Mouse (Mus musculus) erythroblast, embryonic 14.5 days (primary cell): ENCODE data around the gene Olfr617. TPM values are rescaled to one million over a fixed set of nuclear protein-coding genes. Genes with fewer than 3 reads are reported as not detected.
"Not testable (repeated sequence)": the region's sequence is repeated elsewhere in the genome, so short reads cannot be mapped to it uniquely, and the experiment has no call there.

ENCODE experiments used
- H3K27me3 ChIP-seq: 2 replicates; pipeline ENCODE4 v1.6.1; 2012; ENCODE audit warnings: inconsistent platforms; ENCODE audit not compliant: control insufficient read depth
- H3K36me3 ChIP-seq: 2 replicates; pipeline ENCODE4 v1.6.1; 2012; ENCODE audit warnings: mild to moderate bottlenecking, inconsistent platforms; ENCODE audit not compliant: control insufficient read depth
- H3K4me1 ChIP-seq: 2 replicates; pipeline ENCODE4 v1.6.1; 2012; ENCODE audit warnings: inconsistent platforms; ENCODE audit not compliant: control insufficient read depth
- H3K4me3 ChIP-seq: replicated peaks from 2 replicates; pipeline ENCODE3; 2012; ENCODE audit warnings: moderate library complexity, mild to moderate bottlenecking, inconsistent platforms
- H3K9me3 ChIP-seq: 2 replicates; pipeline ENCODE4 v1.6.1; 2012; ENCODE audit warnings: low read length, inconsistent platforms, mixed read lengths; ENCODE audit not compliant: control insufficient read depth
- GATA1 ChIP-seq: IDR thresholded peaks from 2 replicates; pipeline ENCODE4 v1.6.1; 2012; ENCODE audit warnings: low read length, inconsistent platforms, mixed read lengths
- TAL1 ChIP-seq: IDR thresholded peaks from 3 replicates; pipeline ENCODE4 v1.6.1; 2012; ENCODE audit warnings: low read length, inconsistent platforms, mixed read lengths
- polyA plus RNA-seq: library from polyadenylated mRNA; stranded (reverse); fragments of >175 nt; gene quantifications from 2 replicates; pipeline ENCODE4 v1.2.3, GENCODE M21; 2012

Gene Olfr617
- polyA plus RNA-seq = not detected in 2 replicates

GRCm38 (mm10) chr7:103572761-103573160 is at the start of gene Olfr617:
Gene Olfr617, plus strand, starts transcription at chr7:103573061.
- Histone ChIP-seq H3K9me3 (no peaks in the 10 kb centered on the region), H3K27me3 (no peaks in the 10 kb centered on the region), H3K4me1 (no peaks in the 10 kb centered on the region), H3K36me3 (no peaks in the 10 kb centered on the region), H3K4me3 (no peak within 1 kb of the TSS)
- no peak for TF ChIP-seq GATA1
- TF ChIP-seq TAL1 = no peak

GRCm38 (mm10) chr7:103542617-103543016 is 30.2 kb upstream of the Olfr617 start, which contains the start of gene Olfr612:
Gene Olfr612, minus strand, starts transcription at chr7:103542717.
- H3K9me3 ChIP-seq = not testable (repeated sequence)

GRCm38 (mm10) chr7:103547774-103548173 is 25.1 kb upstream of the Olfr617 start, which contains the start of gene Olfr613:
Gene Olfr613, plus strand, starts transcription at chr7:103548074.
- Histone ChIP-seq H3K4me3 (no peak within 1 kb of the TSS), H3K4me1 (no peaks in the 10 kb centered on the region), H3K36me3 (no peaks in the 10 kb centered on the region), H3K9me3 (no peaks in the 10 kb centered on the region), H3K27me3 (no peaks in the 10 kb centered on the region)
- TF ChIP-seq TAL1 = no peak
- no peak for TF ChIP-seq GATA1

More at GRCm38 (mm10) chr7:103542617-103543016, 30.2 kb upstream of the Olfr617 start, which contains the start of gene Olfr612:
- not testable (repeated sequence) for H3K27me3 ChIP-seq, H3K36me3 ChIP-seq, H3K4me1 ChIP-seq, H3K4me3 ChIP-seq

- no peaks in the 10 kb centered on the region for H3K27me3 ChIP-seq
- no peak within 1 kb of the TSS for H3K4me3 ChIP-seq
- H3K36me3 ChIP-seq = no peaks in the 10 kb centered on the region
- H3K9me3 ChIP-seq = no peaks in the 10 kb centered on the region
- TF ChIP-seq GATA1 (no peak), TAL1 (no peak)
- H3K4me1 ChIP-seq = no peaks in the 10 kb centered on the region
These were observed 17.1 kb upstream of the Olfr617 start, which contains the start of gene Olfr615 for GRCm38 (mm10) chr7:103555779-103556178. Gene Olfr615, plus strand, starts transcription at chr7:103556079.

- Histone ChIP-seq H3K9me3 (no peaks in the 10 kb centered on the region), H3K36me3 (no peaks in the 10 kb centered on the region), H3K27me3 (no peaks in the 10 kb centered on the region), H3K4me1 (no peaks in the 10 kb centered on the region), H3K4me3 (no peak within 1 kb of the TSS)
- TF ChIP-seq GATA1 (no peak), TAL1 (no peak)
These were observed 3.8 kb upstream of the Olfr617 start, which contains the start of gene Olfr616 for GRCm38 (mm10) chr7:103569043-103569442. Gene Olfr616, minus strand, starts transcription at chr7:103569143.

GRCm38 (mm10) chr7:103589803-103590202 is 16.9 kb downstream of the Olfr617 start, which contains the start of gene Olfr618:
Gene Olfr618, plus strand, starts transcription at chr7:103590103.
- no peaks in the 10 kb centered on the region for H3K27me3 ChIP-seq
- H3K9me3 ChIP-seq = no peaks in the 10 kb centered on the region
- TF ChIP-seq GATA1 (no peak), TAL1 (no peak)
- no peaks in the 10 kb centered on the region for H3K36me3 ChIP-seq
- H3K4me3 ChIP-seq = no peak within 1 kb of the TSS
- no peaks in the 10 kb centered on the region for H3K4me1 ChIP-seq

- Histone ChIP-seq H3K4me3 (no peak within 1 kb of the TSS), H3K9me3 (no peaks in the 10 kb centered on the region), H3K4me1 (no peaks in the 10 kb centered on the region), H3K27me3 (no peaks in the 10 kb centered on the region), H3K36me3 (no peaks in the 10 kb centered on the region)
- TF ChIP-seq GATA1 (no peak), TAL1 (no peak)
These were observed 27.4 kb downstream of the Olfr617 start, which contains the start of gene Olfr619 for GRCm38 (mm10) chr7:103600275-103600674. Gene Olfr619, plus strand, starts transcription at chr7:103600575.

GRCm38 (mm10) chr7:103607425-103607824 is 34.6 kb downstream of the Olfr617 start:
- Histone ChIP-seq H3K4me3 (no peak overlapping the region), H3K36me3 (no peaks in the 10 kb centered on the region), H3K4me1 (no peaks in the 10 kb centered on the region), H3K27me3 (no peaks in the 10 kb centered on the region), H3K9me3 (no peaks in the 10 kb centered on the region)
- TF ChIP-seq TAL1 (no peak), GATA1 (no peak)

- TF ChIP-seq TAL1 (no peak), GATA1 (no peak)
- no peaks in the 10 kb centered on the region for H3K9me3 ChIP-seq
These were observed 39.6 kb downstream of the Olfr617 start, which contains the start of gene Olfr620 for GRCm38 (mm10) chr7:103612434-103612833. Gene Olfr620, minus strand, starts transcription at chr7:103612534.

More at GRCm38 (mm10) chr7:103612434-103612833, 39.6 kb downstream of the Olfr617 start, which contains the start of gene Olfr620:
- Histone ChIP-seq H3K27me3 (no peaks in the 10 kb centered on the region), H3K4me1 (no peaks in the 10 kb centered on the region), H3K36me3 (no peaks in the 10 kb centered on the region), H3K4me3 (no peak within 1 kb of the TSS)

Other genes with a start within 250 kb of the Olfr617 start
- 0.04 TPM in 1 of 2 replicates, not detected in the other for gene Olfr598, start 249.5 kb upstream of the Olfr617 start, polyA plus RNA-seq
- gene Olfr599, start 237.1 kb upstream of the Olfr617 start, polyA plus RNA-seq = not detected in 2 replicates
- not detected in 2 replicates for gene Olfr600, start 223.4 kb upstream of the Olfr617 start, polyA plus RNA-seq
- gene Olfr601, start 210.4 kb upstream of the Olfr617 start, polyA plus RNA-seq = not detected in 2 replicates
- not detected in 2 replicates for gene Olfr603, start 186.9 kb upstream of the Olfr617 start, polyA plus RNA-seq
- gene Usp17lc, start 158.0 kb upstream of the Olfr617 start, polyA plus RNA-seq = not detected in 2 replicates
- gene Olfr605, start 127.6 kb upstream of the Olfr617 start, polyA plus RNA-seq = not detected in 2 replicates
- gene Olfr606, start 124.0 kb upstream of the Olfr617 start, polyA plus RNA-seq = not detected in 2 replicates
- gene Olfr607, start 108.9 kb upstream of the Olfr617 start, polyA plus RNA-seq = not detected in 2 replicates
- gene Olfr608, start 103.2 kb upstream of the Olfr617 start, polyA plus RNA-seq = not detected in 2 replicates
- gene Olfr609, start 75.0 kb upstream of the Olfr617 start, polyA plus RNA-seq = not detected in 2 replicates
- gene Olfr610, start 60.9 kb upstream of the Olfr617 start, polyA plus RNA-seq = not detected in 2 replicates
- gene Olfr611, start 52.2 kb upstream of the Olfr617 start, polyA plus RNA-seq = not detected in 2 replicates
- not detected in 2 replicates for gene Olfr612, start 30.3 kb upstream of the Olfr617 start, polyA plus RNA-seq
- not detected in 2 replicates for gene Olfr613, start 25.0 kb upstream of the Olfr617 start, polyA plus RNA-seq
- gene Olfr615, start 17.0 kb upstream of the Olfr617 start, polyA plus RNA-seq = not detected in 2 replicates
- not detected in 2 replicates for gene Olfr616, start 3.9 kb upstream of the Olfr617 start, polyA plus RNA-seq
- gene Olfr618, start 17.0 kb downstream of the Olfr617 start, polyA plus RNA-seq = not detected in 2 replicates
- not detected in 2 replicates for gene Olfr619, start 27.5 kb downstream of the Olfr617 start, polyA plus RNA-seq
- gene Olfr620, start 39.5 kb downstream of the Olfr617 start, polyA plus RNA-seq = not detected in 2 replicates
- gene Olfr622, start 69.6 kb downstream of the Olfr617 start, polyA plus RNA-seq = not detected in 2 replicates
- not detected in 2 replicates for gene Olfr623, start 90.6 kb downstream of the Olfr617 start, polyA plus RNA-seq
- gene Olfr624, start 98.1 kb downstream of the Olfr617 start, polyA plus RNA-seq = not detected in 2 replicates
- gene Olfr625-ps1, start 109.7 kb downstream of the Olfr617 start, polyA plus RNA-seq = not detected in 2 replicates
- gene Olfr243, start 141.6 kb downstream of the Olfr617 start, polyA plus RNA-seq = not detected in 2 replicates
- gene Olfr628, start 157.3 kb downstream of the Olfr617 start, polyA plus RNA-seq = not detected in 2 replicates
- gene Olfr629, start 171.9 kb downstream of the Olfr617 start, polyA plus RNA-seq = not detected in 2 replicates
- gene Olfr630, start 184.3 kb downstream of the Olfr617 start, polyA plus RNA-seq = not detected in 2 replicates
- gene Olfr69, start 198.5 kb downstream of the Olfr617 start, polyA plus RNA-seq = not detected in 2 replicates
- 0.02 TPM in 1 of 2 replicates, not detected in the other for gene Olfr68, start 206.6 kb downstream of the Olfr617 start, polyA plus RNA-seq
- not detected in 2 replicates for gene Olfr67, start 218.8 kb downstream of the Olfr617 start, polyA plus RNA-seq
- 22,007 and 54,805 TPM in 2 replicates for gene Hbb-bt, start 240.9 kb downstream of the Olfr617 start, polyA plus RNA-seq